Mouse (Mus musculus) lung, postnatal 14 days (tissue): ENCODE results near the gene Sox21.

Source experiments
- DNase-seq: peaks from one replicate; pipeline ENCODE4 v3.0.0; 2021

The Sox21 gene

GRCm38 (mm10) chr14:118225061-118225743 is 11.6 kb downstream of the Sox21 start:
- DNase-seq = no peak

GRCm38 (mm10) chr14:118220885-118221284 is 15.9 kb downstream of the Sox21 start:
- no peak for DNase-seq

- no peak for DNase-seq
Observed at GRCm38 (mm10) chr14:118216826-118217225, 20.0 kb downstream of the Sox21 start.

- no peak for DNase-seq
Observed at GRCm38 (mm10) chr14:118212188-118212804, 24.5 kb downstream of the Sox21 start.

GRCm38 (mm10) chr14:118209642-118210041 is 27.2 kb downstream of the Sox21 start:
- peak; percentile 48 for DNase-seq

GRCm38 (mm10) chr14:118207347-118207746 is 29.5 kb downstream of the Sox21 start:
- no peak for DNase-seq

GRCm38 (mm10) chr14:118203031-118203430 is 33.8 kb downstream of the Sox21 start:
- no peak for DNase-seq

- no peak for DNase-seq
Observed at GRCm38 (mm10) chr14:118202006-118202405, 34.8 kb downstream of the Sox21 start.

- no peak for DNase-seq
Observed at GRCm38 (mm10) chr14:118200731-118201130, 36.1 kb downstream of the Sox21 start.

- DNase-seq = no peak
Observed at GRCm38 (mm10) chr14:118197063-118197462, 39.8 kb downstream of the Sox21 start.

GRCm38 (mm10) chr14:118194219-118194914 is 42.5 kb downstream of the Sox21 start:
- no peak for DNase-seq

GRCm38 (mm10) chr14:118193663-118194062 is 43.2 kb downstream of the Sox21 start:
- no peak for DNase-seq

- no peak for DNase-seq
Observed at GRCm38 (mm10) chr14:118193001-118193628, 43.7 kb downstream of the Sox21 start.

GRCm38 (mm10) chr14:118191442-118191841 is 45.4 kb downstream of the Sox21 start:
- no peak for DNase-seq
